Mouse (Mus musculus) CH12.LX (cell line): ENCODE measurements around the gene 2310061N02Rik. TPM values are rescaled to one million over a fixed set of nuclear protein-coding genes. Genes with fewer than 3 reads are reported as not detected.

Source experiments
- DNase-seq: peaks from one replicate; pipeline ENCODE4 v3.0.0-alpha.2; 2013; ENCODE audit errors: extremely low read depth
- H3K27ac ChIP-seq: 2 replicates; pipeline ENCODE4 v1.5.1; 2012; ENCODE audit warnings: low read depth, mild to moderate bottlenecking, control low read depth, moderate library complexity; ENCODE audit not compliant: insufficient read depth
- H3K27me3 ChIP-seq: replicated peaks from 2 replicates; pipeline ENCODE3; 2012; ENCODE audit warnings: inconsistent platforms
- H3K36me3 ChIP-seq, 2 experiments: replicated peaks in 1 of 2; 2 replicates each; pipeline versions ENCODE3 to v1.6.1; 2012; ENCODE audit warnings: inconsistent platforms in 1 of 2, low read length in 1 of 2, mild to moderate bottlenecking in 1 of 2, mixed read lengths in 1 of 2, moderate library complexity in 1 of 2; ENCODE audit not compliant: control insufficient read depth in 1 of 2, insufficient read depth in 1 of 2
- H3K4me1 ChIP-seq, 2 experiments: 2 replicates each; pipeline ENCODE4 v1.6.1; 2012; ENCODE audit warnings: inconsistent platforms in 1 of 2, moderate library complexity in 1 of 2; ENCODE audit not compliant: insufficient read depth in 2 of 2, control insufficient read depth in 1 of 2
- H3K4me2 ChIP-seq: 2 replicates; pipeline ENCODE4 v1.6.1; 2012; ENCODE audit warnings: low read depth, mild to moderate bottlenecking, control low read depth; ENCODE audit not compliant: poor library complexity, insufficient read depth, severe bottlenecking
- H3K4me3 ChIP-seq, 3 experiments: fragments of 150-350 bp in 1 of 3; sonication (generic) in 1 of 3; replicated peaks in 1 of 3; 2 replicates each; pipeline versions ENCODE3 to v1.5.1; 2011 to 2012; ENCODE audit warnings: low read depth in 2 of 3, low read length in 2 of 3, mild to moderate bottlenecking in 2 of 3, moderate library complexity in 2 of 3, control low read depth in 1 of 3, improper control_type of control experiment in 1 of 3, inconsistent platforms in 1 of 3, mixed read lengths in 1 of 3; ENCODE audit not compliant: poor library complexity in 1 of 3
- H3K79me2 ChIP-seq: replicated peaks from 2 replicates; pipeline ENCODE4 v1.6.1; 2012; ENCODE audit warnings: mild to moderate bottlenecking, moderate library complexity; ENCODE audit not compliant: control insufficient read depth, poor library complexity, insufficient read depth, severe bottlenecking; ENCODE audit errors: extremely low read depth
- H3K9ac ChIP-seq: 2 replicates; pipeline ENCODE4 v1.6.1; 2012; ENCODE audit warnings: low read depth, mild to moderate bottlenecking, control low read depth, moderate library complexity; ENCODE audit not compliant: insufficient read depth
- H3K9me3 ChIP-seq: replicated peaks from 2 replicates; pipeline ENCODE3; 2012; ENCODE audit warnings: low read length, inconsistent platforms, mixed read lengths
- CHD1 ChIP-seq: IDR thresholded peaks from 2 replicates; pipeline ENCODE4 v1.6.1; 2012; ENCODE audit warnings: low read depth, low read length, improper control_type of control experiment, inconsistent platforms
- CHD2 ChIP-seq: IDR thresholded peaks from 2 replicates; pipeline ENCODE4 v1.6.1; 2011; ENCODE audit warnings: low read length, improper control_type of control experiment
- EP300 ChIP-seq: IDR thresholded peaks from 2 replicates; pipeline ENCODE4 v1.6.1; 2011; ENCODE audit warnings: low read length, improper control_type of control experiment
- GABPA ChIP-seq: IDR thresholded peaks from 2 replicates; pipeline ENCODE4 v1.6.1; 2012; ENCODE audit warnings: low read depth, low read length, improper control_type of control experiment, inconsistent platforms; ENCODE audit not compliant: insufficient replicate concordance
- IRF4 ChIP-seq: IDR thresholded peaks from 2 replicates; pipeline ENCODE4 v1.6.1; 2014; ENCODE audit warnings: low read depth, mild to moderate bottlenecking, inconsistent platforms, low read length, improper control_type of control experiment
- JUND ChIP-seq: conservative IDR thresholded peaks from 2 replicates; pipeline ENCODE4 v1.6.1; 2011; ENCODE audit warnings: low read depth, low read length, improper control_type of control experiment
- MEF2A ChIP-seq: IDR thresholded peaks from 2 replicates; pipeline ENCODE4 v1.6.1; 2014; ENCODE audit warnings: low read depth, mild to moderate bottlenecking, inconsistent platforms, low read length, improper control_type of control experiment, borderline replicate concordance
- PAX5 ChIP-seq: IDR thresholded peaks from 2 replicates; pipeline ENCODE4 v1.6.1; 2012; ENCODE audit warnings: low read length, inconsistent platforms, mixed read lengths
- POLR2AphosphoS2 ChIP-seq: IDR thresholded peaks from 2 replicates; pipeline ENCODE4 v1.6.1; 2011; ENCODE audit warnings: low read depth, low read length, improper control_type of control experiment
- RAD21 ChIP-seq: IDR thresholded peaks from 2 replicates; pipeline ENCODE4 v1.6.1; 2011; ENCODE audit warnings: low read depth, mild to moderate bottlenecking, low read length, improper control_type of control experiment, moderate library complexity
- RCOR1 ChIP-seq: conservative IDR thresholded peaks from 2 replicates; pipeline ENCODE4 v1.6.1; 2012; ENCODE audit warnings: low read depth, mild to moderate bottlenecking, inconsistent platforms, low read length, improper control_type of control experiment
- USF1 ChIP-seq: IDR thresholded peaks from 2 replicates; pipeline ENCODE4 v1.6.1; 2014; ENCODE audit warnings: low read depth, mild to moderate bottlenecking, inconsistent platforms, low read length, improper control_type of control experiment
- ZKSCAN1 ChIP-seq: IDR thresholded peaks from 2 replicates; pipeline ENCODE4 v1.6.1; 2012; ENCODE audit warnings: low read depth, inconsistent platforms, low read length, improper control_type of control experiment, borderline replicate concordance
- ZMIZ1 ChIP-seq: IDR thresholded peaks from 2 replicates; pipeline ENCODE4 v1.6.1; 2012; ENCODE audit warnings: low read depth, mild to moderate bottlenecking, inconsistent platforms, low read length, improper control_type of control experiment
- dilution Hi-C: fragments of 300-500 bp; cut with MboI; formaldehyde crosslinking; loops from 2 replicates; pipeline ENCODE4 v1.14.3; 2020; ENCODE audit warnings: low sequenced_read_pairs; ENCODE audit not compliant: extremely low pct_unique_long_range_greater_than_20kb, extremely low pct_ligation_motif_present
- in situ Hi-C: fragments of 300-500 bp; cut with MboI; formaldehyde crosslinking; loops from 3 replicates; pipeline ENCODE4 v1.14.3; 2019; ENCODE audit warnings: low sequenced_read_pairs, low pct_ligation_motif_present, low pct_unique_long_range_greater_than_20kb, mixed read lengths
- polyA plus RNA-seq: library from polyadenylated mRNA; unstranded; fragments of >175 nt; gene quantifications from 2 replicates; pipeline ENCODE4 v1.2.1, GENCODE M21; 2012; ENCODE audit warnings: low read depth; ENCODE audit not compliant: insufficient read length
- total RNA-seq, 2 experiments: library from RNA; depleted of rRNA; stranded (reverse); fragments of 300-350 nt in 1 of 2; fragments of >200 nt in 1 of 2; gene quantifications; 2 replicates each; pipeline ENCODE4 v1.2.3; 2012 to 2014

2310061N02Rik gene
- total and polyA plus RNA-seq, 3 experiments: not detected

GRCm38 (mm10) chr16:88711245-88711644 lies 3.5 kb upstream of the 2310061N02Rik start:
- TF ChIP-seq GABPA (no peak), EP300 (no peak), CHD2 (no peak)
- in situ Hi-C loops (no loop called here), dilution Hi-C loops (no loop called here)
- no peaks in the 10 kb centered on the region for H3K4me1 ChIP-seq
- H3K36me3 ChIP-seq: no peaks in the 10 kb centered on the region
- no peaks in the 10 kb centered on the region for H3K27me3 ChIP-seq
- H3K4me2 ChIP-seq: no peak overlapping the region
- no peak overlapping the region for H3K27ac ChIP-seq
- H3K9ac ChIP-seq: no peak overlapping the region
- DNase-seq: no peak
- H3K9me3 ChIP-seq: peaks cover 55% of the 10 kb centered on the region
- H3K79me2 ChIP-seq: no peaks in the 10 kb centered on the region
- H3K4me3 ChIP-seq: no peak overlapping the region

- no peak overlapping the region for H3K4me3 ChIP-seq
- in situ Hi-C loops (no loop called here), dilution Hi-C loops (no loop called here)
- H3K36me3 ChIP-seq: no peaks in the 10 kb centered on the region
- no peak overlapping the region for H3K9ac ChIP-seq
- no peaks in the 10 kb centered on the region for H3K27me3 ChIP-seq
- H3K79me2 ChIP-seq: no peaks in the 10 kb centered on the region
- H3K4me1 ChIP-seq: no peaks in the 10 kb centered on the region
- peaks cover 57% of the 10 kb centered on the region for H3K9me3 ChIP-seq
- TF ChIP-seq POLR2AphosphoS2: no peak
- TF ChIP-seq IRF4: no peak
- TF ChIP-seq GABPA: no peak
- TF ChIP-seq PAX5: no peak
- TF ChIP-seq CHD1: no peak
- no peak for TF ChIP-seq RAD21
- TF ChIP-seq ZKSCAN1: no peak
- DNase-seq: no peak
- no peak overlapping the region for H3K27ac ChIP-seq
- H3K4me2 ChIP-seq: no peak overlapping the region
Measured at GRCm38 (mm10) chr16:88710757-88711156, 3.0 kb upstream of the 2310061N02Rik start.

GRCm38 (mm10) chr16:88701072-88701864 lies 6.5 kb downstream of the 2310061N02Rik start:
- no peaks in the 10 kb centered on the region for H3K27me3 ChIP-seq
- H3K4me2 ChIP-seq: no peak overlapping the region
- no peak overlapping the region for H3K27ac ChIP-seq
- H3K9ac ChIP-seq: no peak overlapping the region
- H3K4me1 ChIP-seq: no peaks in the 10 kb centered on the region
- H3K4me3 ChIP-seq: no peak overlapping the region
- no peak for TF ChIP-seq USF1
- no peak for TF ChIP-seq RCOR1
- TF ChIP-seq JUND: no peak
- TF ChIP-seq MEF2A: no peak
- no peak for TF ChIP-seq ZMIZ1
- TF ChIP-seq, all 38 proteins: peak for 0
- Histone ChIP-seq H3K79me2 (no peaks in the 10 kb centered on the region), H3K9me3 (peaks cover 41% of the 10 kb centered on the region), H3K36me3 (no peaks in the 10 kb centered on the region)
- in situ Hi-C loops (no loop called here), dilution Hi-C loops (no loop called here)
- no peak for DNase-seq
